Mouse (Mus musculus): ENCODE results near the gene Pigl. TPM values are rescaled to one million over a fixed set of nuclear protein-coding genes. Genes with fewer than 3 reads are reported as not detected.
A peak's percentile ranks its signal among the peaks of the same experiment; 100 is the strongest.
"Not testable (repeated sequence)": the region's sequence is repeated elsewhere in the genome, so short reads cannot be mapped to it uniquely, and the experiment has no call there.

Pigl gene
- polyA plus RNA-seq, 1 experiment from 2014 or later: 5.6 TPM

DNA sequence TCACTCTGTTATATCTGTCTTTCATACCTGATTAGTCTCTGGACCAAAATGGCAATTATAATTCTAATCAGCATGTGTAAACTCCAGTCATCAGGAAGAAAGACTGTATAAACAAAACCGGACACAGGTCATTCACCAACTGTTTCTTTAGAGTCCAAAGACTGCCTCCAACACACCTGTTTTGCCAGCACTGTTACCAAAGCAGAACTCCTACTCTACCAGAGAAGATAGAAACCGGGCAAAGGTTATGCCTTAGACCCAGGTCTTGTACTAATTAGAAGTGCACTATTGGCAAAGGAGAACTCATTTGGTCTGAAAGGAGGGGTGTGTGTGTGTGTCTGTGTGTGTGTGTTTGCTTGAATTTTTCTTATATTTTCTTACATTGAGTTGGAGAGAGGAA is 42.3 kb downstream of the Pigl start:
- H3K27ac ChIP-seq (replicated peaks): no peak overlapping the region
- WGBS: 59% methylated on average over 2 of the region's 2 CpGs

DNA sequence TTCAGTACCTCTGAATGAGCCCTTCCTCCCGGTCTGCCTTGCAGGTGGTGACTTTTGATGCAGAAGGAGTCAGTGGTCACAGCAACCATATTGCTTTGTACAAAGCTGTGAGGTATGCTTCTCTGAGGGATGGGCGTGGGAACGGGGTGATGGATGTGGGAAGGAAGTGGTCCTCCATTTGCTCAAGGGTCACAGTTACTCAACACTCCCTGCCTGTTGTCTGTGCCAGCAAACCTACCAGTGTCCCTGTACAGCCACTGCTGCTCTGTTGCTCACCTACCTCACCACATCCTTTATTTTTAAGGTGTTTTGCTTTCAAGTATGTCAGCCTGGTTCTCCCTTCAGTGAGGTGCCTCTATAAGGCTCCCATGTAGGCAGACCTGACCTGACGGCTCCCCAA is 49.4 kb downstream of the Pigl start:
- Histone ChIP-seq H3K36me3 (ENCODE audit: control insufficient read depth, insufficient read depth, low read length) (no peaks in the 10 kb centered on the region), H3K9ac (ENCODE audit: low read length) (no peak overlapping the region), H3K4me2 (replicated peaks; ENCODE audit: low read depth) (no peak overlapping the region), H3K9me3 (ENCODE audit: control insufficient read depth, low read length) (no peaks in the 10 kb centered on the region), H3K27me3 (ENCODE audit: control insufficient read depth, insufficient read depth, low read length) (no peaks in the 10 kb centered on the region), H3K27ac (replicated peaks) (no peak overlapping the region), H3K4me3 (ENCODE audit: low read depth, low read length) (no peak overlapping the region), H3K4me1 (replicated peaks; ENCODE audit: control insufficient read depth, insufficient read depth) (no peaks in the 10 kb centered on the region)
- DNase-seq (ENCODE audit: low spot score): no peak
- WGBS: 90% methylated on average over 4 of the region's 4 CpGs
- TF ChIP-seq EP300 (optimal IDR thresholded peaks at IDR 0.05) (no peak), CTCF (IDR thresholded peaks at IDR 0.05; ENCODE audit: low read depth) (no peak)
- ATAC-seq (ENCODE audit: low FRiP score, low TSS enrichment): no peak

More for the DNA sequence above, 42.3 kb downstream of the Pigl start:
- Histone ChIP-seq H3K4me1 (replicated peaks; ENCODE audit: control insufficient read depth, insufficient read depth) (no peaks in the 10 kb centered on the region), H3K27me3 (ENCODE audit: control insufficient read depth, insufficient read depth, low read length) (no peaks in the 10 kb centered on the region), H3K4me3 (ENCODE audit: low read depth, low read length) (no peak overlapping the region), H3K9ac (ENCODE audit: low read length) (no peak overlapping the region), H3K4me2 (replicated peaks; ENCODE audit: low read depth) (no peak overlapping the region), H3K36me3 (ENCODE audit: control insufficient read depth, insufficient read depth, low read length) (no peaks in the 10 kb centered on the region), H3K9me3 (ENCODE audit: control insufficient read depth, low read length) (no peaks in the 10 kb centered on the region)
- no peak for TF ChIP-seq CTCF (IDR thresholded peaks at IDR 0.05; ENCODE audit: low read depth)
- no peak for TF ChIP-seq EP300 (optimal IDR thresholded peaks at IDR 0.05)
- DNase-seq (ENCODE audit: low spot score): no peak
- peak; percentile 74 for ATAC-seq (ENCODE audit: low FRiP score, low TSS enrichment)

DNA sequence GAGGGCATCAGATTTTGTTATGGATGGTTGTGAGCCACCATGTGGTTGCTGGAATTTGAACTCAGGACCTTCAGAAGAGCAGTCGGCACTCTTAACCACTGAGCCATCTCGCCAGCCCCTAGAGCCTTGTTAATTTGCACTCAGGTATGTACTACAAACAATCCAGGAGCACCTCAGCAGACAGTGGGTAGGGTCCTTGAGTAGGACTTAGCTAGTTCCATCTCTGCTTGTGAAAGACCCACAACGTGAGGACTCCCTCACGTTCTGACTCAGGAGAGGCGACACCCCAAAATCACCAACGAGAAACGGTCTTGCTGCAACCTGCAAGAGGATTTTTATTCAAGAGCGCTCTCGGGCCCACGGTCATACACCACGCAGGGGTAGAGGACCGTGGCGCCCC is 50.1 kb downstream of the Pigl start:
- WGBS: 97% methylated on average over 13 of the region's 13 CpGs
- H3K9ac ChIP-seq (ENCODE audit: low read length); H3K4me3 ChIP-seq (ENCODE audit: low read depth, low read length); H3K36me3 ChIP-seq (ENCODE audit: control insufficient read depth, insufficient read depth, low read length); DNase-seq (ENCODE audit: low spot score); H3K27ac ChIP-seq (replicated peaks); ATAC-seq (ENCODE audit: low FRiP score, low TSS enrichment); H3K27me3 ChIP-seq (ENCODE audit: control insufficient read depth, insufficient read depth, low read length); H3K4me2 ChIP-seq (replicated peaks; ENCODE audit: low read depth); H3K9me3 ChIP-seq (ENCODE audit: control insufficient read depth, low read length); H3K4me1 ChIP-seq (replicated peaks; ENCODE audit: control insufficient read depth, insufficient read depth): not testable (repeated sequence)

DNA sequence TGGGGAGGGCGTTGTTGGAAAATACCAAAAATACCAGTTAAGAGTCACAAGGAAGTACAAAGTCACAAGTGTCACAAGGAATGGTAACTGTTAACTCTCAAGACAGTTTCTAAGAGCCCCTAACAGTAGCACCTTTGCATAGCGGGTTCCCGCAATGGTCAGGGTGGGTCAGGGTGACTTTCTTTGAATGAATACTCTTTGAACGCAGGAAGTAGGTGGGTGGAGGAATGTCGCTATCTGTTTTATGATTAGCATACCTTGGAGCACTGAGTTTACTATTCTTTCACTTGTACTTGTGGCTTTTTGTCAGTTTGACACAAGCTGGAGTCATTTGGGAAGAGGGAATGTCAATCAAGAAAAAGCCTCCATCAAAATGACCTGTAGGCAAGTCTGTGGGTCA is 50.6 kb downstream of the Pigl start:
- H3K27me3 ChIP-seq (ENCODE audit: control insufficient read depth, insufficient read depth, low read length); H3K4me3 ChIP-seq (ENCODE audit: low read depth, low read length); DNase-seq (ENCODE audit: low spot score); H3K4me2 ChIP-seq (replicated peaks; ENCODE audit: low read depth); H3K9ac ChIP-seq (ENCODE audit: low read length); H3K36me3 ChIP-seq (ENCODE audit: control insufficient read depth, insufficient read depth, low read length); H3K27ac ChIP-seq (replicated peaks); ATAC-seq (ENCODE audit: low FRiP score, low TSS enrichment); H3K4me1 ChIP-seq (replicated peaks; ENCODE audit: control insufficient read depth, insufficient read depth); H3K9me3 ChIP-seq (ENCODE audit: control insufficient read depth, low read length): not testable (repeated sequence)
- WGBS: 96% methylated on average over 5 of the region's 5 CpGs

DNA sequence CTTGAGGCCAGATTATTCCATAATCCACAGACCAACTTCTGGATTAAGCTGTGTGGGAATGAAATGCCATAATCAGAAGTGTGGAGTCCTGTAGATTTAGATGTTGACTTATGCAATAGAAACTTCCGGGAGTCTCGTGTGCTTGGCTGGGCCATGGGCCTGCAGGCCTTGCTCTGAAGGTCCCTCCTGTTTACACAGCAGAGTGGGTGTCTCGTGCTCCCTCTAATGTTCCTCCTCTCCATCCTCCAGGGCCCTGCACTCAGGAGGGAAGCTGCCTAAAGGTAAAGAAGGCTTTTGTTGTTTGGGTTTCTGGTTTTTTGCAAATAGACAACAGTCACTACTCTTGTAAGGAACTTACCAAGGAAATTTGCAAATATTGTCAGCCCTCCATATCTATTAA is 51.3 kb downstream of the Pigl start:
- H3K4me1 ChIP-seq (replicated peaks; ENCODE audit: control insufficient read depth, insufficient read depth): no peaks in the 10 kb centered on the region
- no peak overlapping the region for H3K27ac ChIP-seq (replicated peaks)
- H3K4me2 ChIP-seq (replicated peaks; ENCODE audit: low read depth): no peak overlapping the region
- WGBS: 45% methylated on average over 3 of the region's 3 CpGs
- no peak for DNase-seq (ENCODE audit: low spot score)
- H3K36me3 ChIP-seq (ENCODE audit: control insufficient read depth, insufficient read depth, low read length): no peaks in the 10 kb centered on the region
- H3K9ac ChIP-seq (ENCODE audit: low read length): no peak overlapping the region
- TF ChIP-seq EP300 (optimal IDR thresholded peaks at IDR 0.05) (no peak), CTCF (IDR thresholded peaks at IDR 0.05; ENCODE audit: low read depth) (no peak)
- no peaks in the 10 kb centered on the region for H3K27me3 ChIP-seq (ENCODE audit: control insufficient read depth, insufficient read depth, low read length)
- no peaks in the 10 kb centered on the region for H3K9me3 ChIP-seq (ENCODE audit: control insufficient read depth, low read length)
- ATAC-seq (ENCODE audit: low FRiP score, low TSS enrichment): no peak; the same call in 1 of the 2 replicates
- H3K4me3 ChIP-seq (ENCODE audit: low read depth, low read length): no peak overlapping the region

DNA sequence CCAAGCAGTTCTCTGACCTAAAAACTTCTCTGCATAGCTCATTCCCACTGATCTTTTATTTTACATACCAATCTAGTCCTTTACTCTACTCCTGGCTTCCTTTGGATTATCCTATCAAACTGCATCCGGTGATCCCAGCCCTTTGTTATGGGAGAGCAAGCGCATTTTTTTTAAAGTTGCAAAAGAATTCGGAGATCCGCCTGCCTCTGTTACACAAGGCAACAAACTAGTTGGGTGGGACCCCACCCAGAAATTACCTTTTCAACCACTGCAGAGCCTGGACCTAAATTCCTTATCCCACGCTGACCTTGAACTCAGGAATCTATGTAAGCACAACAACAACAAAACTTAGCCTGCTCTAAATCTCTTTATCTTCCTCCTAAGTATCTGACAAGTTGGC is 52.7 kb downstream of the Pigl start:
- ATAC-seq (ENCODE audit: low FRiP score, low TSS enrichment) (no peak), DNase-seq (ENCODE audit: low spot score) (no peak)
- H3K9ac ChIP-seq (ENCODE audit: low read length): no peak overlapping the region
- no peak overlapping the region for H3K4me2 ChIP-seq (replicated peaks; ENCODE audit: low read depth)
- WGBS: 88% methylated on average over 5 of the region's 5 CpGs
- no peak overlapping the region for H3K4me3 ChIP-seq (ENCODE audit: low read depth, low read length)
- no peaks in the 10 kb centered on the region for H3K9me3 ChIP-seq (ENCODE audit: control insufficient read depth, low read length)
- no peaks in the 10 kb centered on the region for H3K4me1 ChIP-seq (replicated peaks; ENCODE audit: control insufficient read depth, insufficient read depth)
- H3K27me3 ChIP-seq (ENCODE audit: control insufficient read depth, insufficient read depth, low read length): no peaks in the 10 kb centered on the region
- H3K36me3 ChIP-seq (ENCODE audit: control insufficient read depth, insufficient read depth, low read length): no peaks in the 10 kb centered on the region
- no peak for TF ChIP-seq CTCF (IDR thresholded peaks at IDR 0.05; ENCODE audit: low read depth)
- TF ChIP-seq EP300 (optimal IDR thresholded peaks at IDR 0.05): no peak
- H3K27ac ChIP-seq (replicated peaks): no peak overlapping the region
